Mouse (Mus musculus) gastrocnemius, postnatal 4 days (tissue): ENCODE data around the gene Gm27029. TPM values are rescaled to one million over a fixed set of nuclear protein-coding genes. Genes with fewer than 3 reads are reported as not detected.
"Not testable (repeated sequence)": the region's sequence is repeated elsewhere in the genome, so short reads cannot be mapped to it uniquely, and the experiment has no call there.

Experiments used
- DNase-seq, 2 experiments: peaks; one replicate each; pipeline ENCODE4 v3.0.0; 2021 to 2022; ENCODE audit warnings: low spot score in 2 of 2, mixed read lengths in 2 of 2
- total RNA-seq, 2 experiments: library from RNA; stranded (reverse); gene quantifications; 2 replicates each; pipeline ENCODE4 v1.2.3; 2021

The Gm27029 gene
- total RNA-seq, 2 experiments from 2014 or later: 4.5 to 7.3 TPM

GRCm38 (mm10) chr11:101457631-101458030 lies 33.0 kb upstream of the Gm27029 start:
- DNase-seq: no peak

GRCm38 (mm10) chr11:101455627-101456026 lies 31.0 kb upstream of the Gm27029 start:
- no peak for DNase-seq

GRCm38 (mm10) chr11:101454702-101455101 lies 30.1 kb upstream of the Gm27029 start:
- no peak for DNase-seq

GRCm38 (mm10) chr11:101452093-101452774 lies 27.6 kb upstream of the Gm27029 start:
- DNase-seq: no peak

GRCm38 (mm10) chr11:101451536-101451935 lies 26.9 kb upstream of the Gm27029 start:
- DNase-seq: no peak

- no peak for DNase-seq
Observed at GRCm38 (mm10) chr11:101450394-101450793, 25.8 kb upstream of the Gm27029 start.

GRCm38 (mm10) chr11:101449596-101449995 lies 25.0 kb upstream of the Gm27029 start:
- DNase-seq: not testable (repeated sequence)

- no peak for DNase-seq
Observed at GRCm38 (mm10) chr11:101448899-101449298, 24.3 kb upstream of the Gm27029 start.

GRCm38 (mm10) chr11:101448274-101448746 lies 23.7 kb upstream of the Gm27029 start, which contains the start of gene Ifi35:
Gene Ifi35 (plus strand): TSS chr11:101448407.
- DNase-seq: peak in 1 of 2 experiments; percentile 75

GRCm38 (mm10) chr11:101447786-101448185 lies 23.2 kb upstream of the Gm27029 start:
- no peak for DNase-seq

- not testable (repeated sequence) for DNase-seq
Observed at GRCm38 (mm10) chr11:101446860-101447259, 22.3 kb upstream of the Gm27029 start.

GRCm38 (mm10) chr11:101446319-101446718 lies 21.7 kb upstream of the Gm27029 start:
- DNase-seq: no peak

GRCm38 (mm10) chr11:101442760-101443159 lies 18.2 kb upstream of the Gm27029 start:
- no peak for DNase-seq

GRCm38 (mm10) chr11:101442127-101442693 lies 17.6 kb upstream of the Gm27029 start, which contains the start of gene Rpl27:
Gene Rpl27 (plus strand): TSS chr11:101442298.
- DNase-seq: peak; percentile 87 to 94

GRCm38 (mm10) chr11:101441450-101442126 lies 17.0 kb upstream of the Gm27029 start:
- DNase-seq: not testable (repeated sequence)

GRCm38 (mm10) chr11:101438006-101438405 lies 13.4 kb upstream of the Gm27029 start:
- not testable (repeated sequence) for DNase-seq

GRCm38 (mm10) chr11:101436916-101437315 lies 12.3 kb upstream of the Gm27029 start:
- no peak for DNase-seq

GRCm38 (mm10) chr11:101435831-101436230 lies 11.2 kb upstream of the Gm27029 start:
- DNase-seq: no peak

GRCm38 (mm10) chr11:101433396-101433795 lies 8.8 kb upstream of the Gm27029 start:
- no peak for DNase-seq

- DNase-seq: no peak
Observed at GRCm38 (mm10) chr11:101431327-101431726, 6.7 kb upstream of the Gm27029 start.

- no peak for DNase-seq
Observed at GRCm38 (mm10) chr11:101426165-101426564, 1.6 kb upstream of the Gm27029 start.
